Mouse (Mus musculus): ENCODE measurements at regions not wholly inside any gene's neighbourhood (a gene's known extent, or its start where the extent isn't known, plus 50 kb on each side); places are given as distances from the start of the nearest gene placed in this dataset.

DNA sequence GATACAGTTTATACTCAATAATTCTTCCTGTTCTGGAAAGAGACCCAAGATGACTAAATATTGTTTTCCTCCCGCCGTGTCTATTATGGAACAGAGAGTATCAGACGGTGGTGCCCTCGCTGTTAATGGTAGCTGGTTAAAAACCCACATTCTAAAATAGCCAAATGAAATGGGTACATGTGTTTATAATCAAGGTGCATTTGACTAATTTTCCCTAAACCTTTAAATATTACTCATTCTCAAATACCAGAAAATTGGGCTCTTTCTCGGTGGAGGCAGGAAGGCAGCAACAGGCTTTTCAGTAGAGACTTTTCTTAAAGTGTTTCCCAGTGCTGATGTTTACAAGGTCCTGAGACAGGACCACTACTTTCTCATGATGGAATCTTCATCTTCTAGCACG lies 199.8 kb upstream of the Habp2 start:
- TF ChIP-seq CTCF (IDR thresholded peaks at IDR 0.05; ENCODE audit: low read depth) (no peak), EP300 (IDR thresholded peaks at IDR 0.05; ENCODE audit: low read depth) (no peak)

Data from heart, postnatal 0 days (tissue).